Comparison of ENCODE assay signal across 19 mouse cellular contexts in genomic region chr12:102480481-102480880, GRCm38 (mm10). TPM values are rescaled to one million over a fixed set of nuclear protein-coding genes. Genes with fewer than 3 reads are reported as not detected.
DNase-seq lines count a peak whose midpoint lies in the region; ATAC-seq lines count a peak whose summit lies in the region.
"Had no signal": no experiment of that assay in that cellular context is flagged by ENCODE, and none has a peak within 500 bp of the region (broad histone marks: within the 10 kb centered on the region; RNA-seq: fewer than 3 reads in every experiment).

No protein-coding gene starts in this region.

- no peaks in the 10 kb centered on the region for H3K27me3 ChIP-seq in heart, embryonic 11.5 days (ENCODE audit: control insufficient read depth, insufficient read depth, low read length)
- no peaks in the 10 kb centered on the region for H3K27me3 ChIP-seq in heart, embryonic 10.5 days (ENCODE audit: insufficient read depth, poor library complexity, severe bottlenecking)
- H3K27me3 ChIP-seq: CH12.LX, Patski had no signal

- no peak overlapping the region for H3K27ac ChIP-seq in heart, embryonic 11.5 days (ENCODE audit: low read depth, low read length)
- no peak overlapping the region for H3K27ac ChIP-seq in heart, embryonic 10.5 days

- ATAC-seq in heart, embryonic 11.5 days (replicated peaks; ENCODE audit: insufficient number of reproducible peaks, low FRiP score, low TSS enrichment): no peak
- ATAC-seq: activated CD4-positive, CD25-positive, alpha-beta regulatory T cell, adult 4 months; CD4-positive, CD25-positive, alpha-beta regulatory T cell, adult 4 months; Patski had no signal

- H3K4me1 ChIP-seq in heart, embryonic 11.5 days (ENCODE audit: control insufficient read depth, insufficient read depth, low read length): no peaks in the 10 kb centered on the region
- H3K4me1 ChIP-seq in heart, embryonic 10.5 days: no peaks in the 10 kb centered on the region

- H3K4me2 ChIP-seq in heart, embryonic 11.5 days: no peak overlapping the region

- H3K4me3 ChIP-seq in heart, embryonic 11.5 days (ENCODE audit: low read depth, low read length): no peak overlapping the region
- no peak overlapping the region for H3K4me3 ChIP-seq in heart, embryonic 10.5 days

- H3K36me3 ChIP-seq in heart, embryonic 11.5 days (ENCODE audit: control insufficient read depth, insufficient read depth, low read length): peaks cover 14% of the 10 kb centered on the region; the same call in 1 of the 2 replicates
- peaks cover 79% of the 10 kb centered on the region for H3K36me3 ChIP-seq in heart, embryonic 10.5 days

- no peaks in the 10 kb centered on the region for H3K9me3 ChIP-seq in heart, embryonic 11.5 days (replicated peaks; ENCODE audit: control insufficient read depth, low read length)
- no peaks in the 10 kb centered on the region for H3K9me3 ChIP-seq in heart, embryonic 10.5 days
- H3K9me3 ChIP-seq: G1E had no signal

- peak; percentile 65 for DNase-seq in heart, adult 11 months
- peak; percentile 61 for DNase-seq in heart, embryonic 10.5 days (ENCODE audit: low spot score)
- no peak for DNase-seq in heart, adult 9 months (ENCODE audit: low spot score in 2 of 2)
- DNase-seq: adrenal gland, adult 2 months; adrenal gland, adult 8-10 months; adrenal gland, postnatal 10 days; adrenal gland, postnatal 14 days; adrenal gland, postnatal 25 days; adrenal gland, postnatal 36 days; B cell, adult 2 months; cerebellum, adult 11 months; cerebellum, adult 11-12 months; cerebellum, adult 18-20 months had no signal

- H3K9ac ChIP-seq in heart, embryonic 11.5 days (ENCODE audit: low read depth, low read length): no peak overlapping the region

- WGBS in heart, embryonic 11.5 days (ENCODE audit: insufficient replicate concordance): 94% methylated on average over 4 of the region's 4 CpGs
- WGBS in heart, embryonic 10.5 days: 90% methylated on average over 4 of the region's 4 CpGs

RNA-seq across cellular contexts. Expression of gene Golga5, which starts 11.5 kb away (rescaled TPM):
- 24.9 and 32.8 TPM in 2 replicates for polyA plus RNA-seq in heart, embryonic 11.5 days (2014; fragmentation: Nextera tagmentation; extraction: Ambion mirVana)
- 25.7 and 26.1 TPM in 2 replicates for polyA plus RNA-seq in heart, embryonic 10.5 days (2016; fragmentation: Nextera tagmentation; extraction: Ambion mirVana)

RNA-seq across cellular contexts. Expression of gene Lgmn, which starts 40.9 kb away (rescaled TPM):
- polyA plus RNA-seq in heart, embryonic 11.5 days (2014; fragmentation: Nextera tagmentation; extraction: Ambion mirVana): 108 and 128 TPM in 2 replicates
- polyA plus RNA-seq in heart, embryonic 10.5 days (2016; fragmentation: Nextera tagmentation; extraction: Ambion mirVana): 84.4 and 111 TPM in 2 replicates

Comparison
In these comparisons a context has a peak if more than half of its experiments do, and no peak if none do; other contexts are left out.
1. DNase-seq: peak in heart, adult 11 months (single experiment) and heart, embryonic 10.5 days (single experiment); none in heart, adult 9 months (0 of 2).